Mouse (Mus musculus): Measurements from ENCODE around the gene Fam71f1.

DNA sequence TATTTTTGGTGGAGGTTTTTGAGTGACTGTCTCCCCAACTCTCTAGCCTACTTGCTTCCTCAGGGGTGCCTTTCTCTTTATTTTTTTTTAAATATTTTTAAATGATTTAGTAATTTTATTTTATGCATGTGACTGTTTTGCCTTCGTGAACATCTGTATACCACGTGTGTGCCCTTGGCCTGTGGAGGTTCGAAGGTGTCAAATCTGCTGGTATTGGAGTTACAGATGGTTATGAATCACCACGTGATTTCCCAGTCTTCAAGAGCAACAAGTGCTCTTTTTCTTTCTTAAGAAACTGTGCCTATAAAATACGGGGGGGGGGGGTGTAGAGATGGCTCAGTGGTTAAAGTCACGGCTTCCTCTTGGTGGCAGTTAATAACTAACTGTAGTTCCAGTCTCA lies 2.6 kb downstream of the Fam71f1 start:
- TF ChIP-seq E2F4 (IDR thresholded peaks at IDR 0.05; ENCODE audit: borderline replicate concordance, low read depth, low read length): no peak
- TF ChIP-seq TAL1 (IDR thresholded peaks at IDR 0.05; ENCODE audit: low read length): no peak
- TF ChIP-seq POLR2A (IDR thresholded peaks at IDR 0.05; ENCODE audit: control insufficient read depth in 1 of 2, insufficient read depth in 1 of 2, low read depth in 1 of 2, low read length in 2 of 2, poor library complexity in 1 of 2): no peak
- TF ChIP-seq TCF12 (IDR thresholded peaks at IDR 0.05; ENCODE audit: low read depth, low read length): no peak
- TF ChIP-seq MYC (IDR thresholded peaks at IDR 0.05; ENCODE audit: low read depth, low read length): no peak
- TF ChIP-seq CTCF (IDR thresholded peaks at IDR 0.05 in 2 of 3, conservative IDR thresholded peaks at IDR 0.05 in 1 of 3; ENCODE audit: control insufficient read depth in 1 of 3, insufficient read depth in 1 of 3, low read depth in 2 of 3, low read length in 3 of 3, poor library complexity in 1 of 3, severe bottlenecking in 1 of 3): no peak
- TF ChIP-seq RCOR1 (IDR thresholded peaks at IDR 0.05; ENCODE audit: low read depth, low read length): no peak
- no peak for TF ChIP-seq JUND (IDR thresholded peaks at IDR 0.05; ENCODE audit: low read depth, low read length)
- no peak for TF ChIP-seq ZC3H11A (IDR thresholded peaks at IDR 0.05; ENCODE audit: low read depth, low read length)
- TF ChIP-seq ZNF384 (IDR thresholded peaks at IDR 0.05; ENCODE audit: low read depth, low read length): no peak
- TF ChIP-seq MAZ (IDR thresholded peaks at IDR 0.05; ENCODE audit: low read depth, low read length): no peak
- TF ChIP-seq MEF2A (IDR thresholded peaks at IDR 0.05; ENCODE audit: extremely low read depth, insufficient replicate concordance, low read depth, low read length, poor library complexity, severe bottlenecking): no peak
- no peak for TF ChIP-seq EP300 (IDR thresholded peaks at IDR 0.05; ENCODE audit: low read depth in 1 of 2, low read length in 2 of 2)
